In genomic region chr8:107151212-107151920, GRCm38 (mm10) we compare ENCODE assay signal across 7 mouse cellular contexts. TPM values are rescaled to one million over a fixed set of nuclear protein-coding genes. Genes with fewer than 3 reads are reported as not detected.
A peak's percentile ranks its signal among the peaks of the same experiment; 100 is the strongest.
DNase-seq lines count a peak whose midpoint lies in the region; ATAC-seq and TF ChIP-seq lines count a peak whose summit lies in the region.

No protein-coding gene starts in this region.

- no peaks in the 10 kb centered on the region for H3K9me3 ChIP-seq in lung, embryonic 16.5 days (ENCODE audit: control insufficient read depth, low read length)
- no peaks in the 10 kb centered on the region for H3K9me3 ChIP-seq in embryonic facial prominence, embryonic 11.5 days (replicated peaks; ENCODE audit: control insufficient read depth, low read length)
- H3K9me3 ChIP-seq in limb, embryonic 10.5 days (replicated peaks) = no peaks in the 10 kb centered on the region

- no peak overlapping the region for H3K27ac ChIP-seq in lung, embryonic 16.5 days (ENCODE audit: low read length)
- no peak overlapping the region for H3K27ac ChIP-seq in embryonic facial prominence, embryonic 11.5 days (replicated peaks; ENCODE audit: low read depth, low read length)
- H3K27ac ChIP-seq in limb, embryonic 10.5 days = peak overlapping the region; percentile 90
- H3K27ac ChIP-seq in olfactory bulb, adult 2 months (ENCODE audit: insufficient read depth, low read depth, low read length) = no peak overlapping the region

- H3K4me1 ChIP-seq in lung, embryonic 16.5 days (replicated peaks; ENCODE audit: control insufficient read depth, insufficient read depth, low read length) = peaks cover 4% of the 10 kb centered on the region
- H3K4me1 ChIP-seq in embryonic facial prominence, embryonic 11.5 days (ENCODE audit: control insufficient read depth, insufficient read depth, low read length) = no peaks in the 10 kb centered on the region
- peaks cover 14% of the 10 kb centered on the region for H3K4me1 ChIP-seq in limb, embryonic 10.5 days
- peaks cover 8% of the 10 kb centered on the region for H3K4me1 ChIP-seq in olfactory bulb, adult 2 months (ENCODE audit: control insufficient read depth, insufficient read depth, low read length)

- H3K4me2 ChIP-seq in lung, embryonic 16.5 days (ENCODE audit: low read depth, low read length) = peak overlapping the region; percentile 68
- peak overlapping the region; percentile 79 for H3K4me2 ChIP-seq in embryonic facial prominence, embryonic 11.5 days (ENCODE audit: low read depth, low read length)

- peak overlapping the region; percentile 71 for H3K9ac ChIP-seq in lung, embryonic 16.5 days (ENCODE audit: low read length)
- peak overlapping the region; percentile 85 for H3K9ac ChIP-seq in embryonic facial prominence, embryonic 11.5 days (replicated peaks; ENCODE audit: low read length)

- peaks cover 19% of the 10 kb centered on the region; the same call in 1 of the 2 replicates for H3K36me3 ChIP-seq in lung, embryonic 16.5 days (ENCODE audit: control insufficient read depth, insufficient read depth, low read length)
- H3K36me3 ChIP-seq in embryonic facial prominence, embryonic 11.5 days (replicated peaks; ENCODE audit: control insufficient read depth, insufficient read depth, low read depth, low read length) = peaks cover 7% of the 10 kb centered on the region
- peaks cover 46% of the 10 kb centered on the region for H3K36me3 ChIP-seq in limb, embryonic 10.5 days

- DNase-seq in lung, postnatal 14 days = no peak
- no peak for DNase-seq in embryonic facial prominence, embryonic 11.5 days (ENCODE audit: low spot score)
- DNase-seq in limb, embryonic 10.5 days (ENCODE audit: low spot score) = no peak
- no peak for DNase-seq in cerebellum, postnatal 25 days

- peak overlapping the region; percentile 68 for H3K4me3 ChIP-seq in lung, embryonic 16.5 days (ENCODE audit: low read length)
- H3K4me3 ChIP-seq in embryonic facial prominence, embryonic 11.5 days (ENCODE audit: low read depth, low read length) = peak overlapping the region; percentile 91
- H3K4me3 ChIP-seq in limb, embryonic 10.5 days = peak overlapping the region; percentile 84
- H3K4me3 ChIP-seq in olfactory bulb, adult 2 months (ENCODE audit: insufficient read depth, low read depth, low read length) = peak overlapping the region; percentile 79

- TF ChIP-seq CTCF in olfactory bulb, adult 2 months (IDR thresholded peaks at IDR 0.05; ENCODE audit: insufficient read depth, low read depth, low read length) = no peak

- ATAC-seq in lung, embryonic 16.5 days (ENCODE audit: low read depth) = no peak
- no peak for ATAC-seq in embryonic facial prominence, embryonic 11.5 days (replicated peaks; ENCODE audit: insufficient number of reproducible peaks, low FRiP score, low TSS enrichment, low read depth)
- no peak for ATAC-seq in frontal cortex, adult (ENCODE audit: low TSS enrichment)

- WGBS in lung, embryonic 16.5 days = 59% methylated on average over 7 of the region's 7 CpGs
- 75% methylated on average over 7 of the region's 7 CpGs for WGBS in embryonic facial prominence, embryonic 11.5 days
- 82% methylated on average over 7 of the region's 7 CpGs for WGBS in limb, embryonic 10.5 days
- 56% methylated on average over 7 of the region's 7 CpGs for WGBS in olfactory bulb, adult 2 months

- H3K27me3 ChIP-seq in lung, embryonic 16.5 days (ENCODE audit: control insufficient read depth, insufficient read depth, low read depth, low read length) = no peaks in the 10 kb centered on the region
- no peaks in the 10 kb centered on the region for H3K27me3 ChIP-seq in embryonic facial prominence, embryonic 11.5 days (ENCODE audit: control insufficient read depth, insufficient read depth, low read length)
- H3K27me3 ChIP-seq in limb, embryonic 10.5 days (ENCODE audit: low read depth, poor library complexity, severe bottlenecking) = no peaks in the 10 kb centered on the region

- no peak for TF ChIP-seq POLR2A in olfactory bulb, adult 2 months (IDR thresholded peaks at IDR 0.05; ENCODE audit: insufficient read depth, low read depth, low read length)

RNA-seq across cellular contexts. Expression of gene Cyb5b, which starts 0.9 kb away (rescaled TPM):
- polyA plus RNA-seq in lung, embryonic 16.5 days (2015; fragmentation: Nextera tagmentation; extraction: Ambion mirVana) = 76.5 and 84.0 TPM in 2 replicates
- polyA plus RNA-seq in embryonic facial prominence, embryonic 11.5 days (2014; fragmentation: Nextera tagmentation; extraction: Ambion mirVana) = 137 and 145 TPM in 2 replicates
- 126 and 128 TPM in 2 replicates for polyA plus RNA-seq in limb, embryonic 10.5 days (2016; fragmentation: Nextera tagmentation; extraction: Ambion mirVana)
- polyA plus RNA-seq in olfactory bulb, adult 2 months (2012; ENCODE audit: insufficient read depth, insufficient read length, low replicate concordance, missing spikeins) = 106 TPM in 1 of 2 replicates, not detected in the other

RNA-seq across cellular contexts. Expression of gene Terf2, which starts 55.0 kb away (rescaled TPM):
- 16.8 and 18.4 TPM in 2 replicates for polyA plus RNA-seq in lung, embryonic 16.5 days (2015; fragmentation: Nextera tagmentation; extraction: Ambion mirVana)
- polyA plus RNA-seq in embryonic facial prominence, embryonic 11.5 days (2014; fragmentation: Nextera tagmentation; extraction: Ambion mirVana) = 16.1 and 16.5 TPM in 2 replicates
- polyA plus RNA-seq in limb, embryonic 10.5 days (2016; fragmentation: Nextera tagmentation; extraction: Ambion mirVana) = 16.4 and 18.1 TPM in 2 replicates
- not detected in 2 replicates for polyA plus RNA-seq in olfactory bulb, adult 2 months (2012; ENCODE audit: insufficient read depth, insufficient read length, low replicate concordance, missing spikeins)
